Mouse (Mus musculus): Measurements from ENCODE around the gene Hacd2. TPM values are rescaled to one million over a fixed set of nuclear protein-coding genes. Genes with fewer than 3 reads are reported as not detected.

The Hacd2 gene
- polyA plus RNA-seq (2017; shearing (Covaris generic)): 10 to 100 TPM; 34.7 to 37.0 TPM

DNA sequence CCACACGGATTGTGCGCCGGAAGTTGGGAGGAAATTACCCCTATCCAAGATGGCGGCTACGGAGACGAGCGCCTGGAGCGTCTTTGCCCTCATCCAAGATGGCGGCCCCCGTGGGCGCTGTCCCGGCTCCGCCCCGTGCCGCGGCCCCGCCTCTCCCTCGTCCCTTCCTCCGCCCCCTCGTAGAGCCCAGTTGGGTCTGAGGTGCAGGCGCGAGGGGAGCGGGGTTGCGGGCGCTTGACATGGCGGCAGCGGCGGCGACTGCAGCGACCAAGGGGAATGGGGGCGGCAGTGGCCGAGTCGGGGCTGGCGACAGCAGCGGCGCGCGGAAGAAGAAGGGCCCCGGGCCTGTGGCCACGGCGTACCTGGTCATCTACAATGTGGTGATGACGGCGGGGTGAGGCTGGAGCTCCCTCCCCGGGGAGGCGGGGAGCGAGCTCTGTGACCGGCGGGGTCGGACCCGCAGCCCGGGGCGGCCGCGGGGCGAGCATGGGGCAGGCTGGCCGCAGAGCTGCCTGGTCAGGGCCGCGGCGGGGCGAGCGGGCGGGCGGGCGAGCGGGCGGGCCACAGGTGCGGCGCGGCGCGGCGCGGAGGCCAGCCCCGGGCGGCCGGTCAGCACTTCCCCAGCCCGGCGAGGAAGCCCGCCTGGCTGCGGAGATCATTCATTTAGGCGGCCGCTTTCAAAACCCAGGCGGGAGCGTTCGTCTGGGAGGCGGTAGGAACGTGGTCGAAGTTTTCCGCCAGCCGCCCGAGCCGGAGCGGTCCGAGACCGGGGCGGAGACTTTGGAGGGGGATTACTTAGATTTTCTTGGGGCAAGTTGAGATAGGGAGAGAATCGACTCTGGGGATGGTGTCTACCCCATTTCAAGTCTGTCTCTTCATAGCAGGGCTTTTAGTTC is at the start of gene Hacd2:
Gene Hacd2, plus strand, starts transcription at position 187 of the 896 bp plus-strand sequence.

GRCm38 (mm10) chr16:35154641-35155390 is 132.6 kb downstream of the Hacd2 start, which contains the start of gene Adcy5:
Gene Adcy5, plus strand, starts transcription at chr16:35154877.

Other genes with a start within 250 kb of the Hacd2 start
- gene Adcy5, start 132.4 kb downstream of the Hacd2 start, polyA plus RNA-seq (2017; shearing (Covaris generic)): under 1 TPM in 1 of 2 experiments, not detected in 1; 0.17 TPM

Data from activated CD4-positive, CD25-positive, alpha-beta regulatory T cell (primary cell).